Mouse (Mus musculus) embryonic facial prominence, embryonic 12.5 days (tissue): ENCODE measurements around the gene Wasf2. TPM values are rescaled to one million over a fixed set of nuclear protein-coding genes. Genes with fewer than 3 reads are reported as not detected.

ENCODE experiments used
- ATAC-seq: fragments of 200-750 bp; cut with Nextera tagmentation; 2 replicates; pipeline ENCODE4 v1.8.0; 2017; ENCODE audit not compliant: insufficient number of reproducible peaks, insufficient read depth, low FRiP score, low TSS enrichment
- H3K27ac ChIP-seq: fragments of 300-500 bp; sonication (generic); 2 replicates; pipeline ENCODE4 v1.5.1; 2016; ENCODE audit warnings: mild to moderate bottlenecking
- H3K27me3 ChIP-seq: fragments of 300-500 bp; sonication (generic); 2 replicates; pipeline ENCODE4 v1.6.1; 2016; ENCODE audit warnings: mild to moderate bottlenecking, moderate library complexity
- H3K36me3 ChIP-seq: fragments of 300-500 bp; sonication (generic); 2 replicates; pipeline ENCODE4 v1.6.1; 2016; ENCODE audit warnings: mild to moderate bottlenecking
- H3K4me1 ChIP-seq: fragments of 300-500 bp; sonication (generic); 2 replicates; pipeline ENCODE4 v1.6.1; 2016
- H3K4me2 ChIP-seq: fragments of 300-500 bp; sonication (generic); replicated peaks from 2 replicates; pipeline ENCODE4 v1.6.1; 2016; ENCODE audit warnings: mild to moderate bottlenecking, moderate library complexity
- H3K4me3 ChIP-seq: fragments of 300-500 bp; sonication (generic); 2 replicates; pipeline ENCODE4 v1.5.1; 2016; ENCODE audit warnings: mild to moderate bottlenecking
- H3K9ac ChIP-seq: fragments of 300-500 bp; sonication (generic); 2 replicates; pipeline ENCODE4 v1.6.1; 2016; ENCODE audit warnings: mild to moderate bottlenecking, moderate library complexity
- H3K9me3 ChIP-seq: fragments of 300-500 bp; sonication (generic); 2 replicates; pipeline ENCODE4 v1.6.1; 2016; ENCODE audit warnings: mild to moderate bottlenecking, moderate library complexity
- WGBS: fragments of 180-500 bp; shearing (Covaris S2); methylation state at CpG from one replicate; pipeline ENCODE4 v1.1.7; 2016; 5-methylcytosine and 5-hydroxymethylcytosine counted together
- microRNA-seq: library from miRNA; unstranded; fragments of <30 nt; microRNA quantifications from one replicate; pipeline ENCODE4, GENCODE M21; 2017
- polyA plus RNA-seq: library from polyadenylated mRNA; unstranded; fragments of >200 nt; fragmentation: Nextera tagmentation; extraction: Ambion mirVana; gene quantifications from 2 replicates; pipeline ENCODE4 v1.2.1, GENCODE M21; 2016

Gene Wasf2
- polyA plus RNA-seq, 1 experiment from 2014 or later = 88.4 TPM

- Histone ChIP-seq H3K36me3 (no peaks in the 10 kb centered on the region), H3K9me3 (no peaks in the 10 kb centered on the region), H3K27ac (no peak overlapping the region), H3K4me2 (no peak overlapping the region), H3K4me3 (no peak overlapping the region), H3K27me3 (peaks cover 86% of the 10 kb centered on the region), H3K4me1 (peaks cover 16% of the 10 kb centered on the region), H3K9ac (no peak overlapping the region)
- WGBS = 24% methylated on average over 15 of the region's 15 CpGs
- no peak for ATAC-seq
These were observed 116.8 kb downstream of the Wasf2 start for GRCm38 (mm10) chr4:133247072-133247471.

DNA sequence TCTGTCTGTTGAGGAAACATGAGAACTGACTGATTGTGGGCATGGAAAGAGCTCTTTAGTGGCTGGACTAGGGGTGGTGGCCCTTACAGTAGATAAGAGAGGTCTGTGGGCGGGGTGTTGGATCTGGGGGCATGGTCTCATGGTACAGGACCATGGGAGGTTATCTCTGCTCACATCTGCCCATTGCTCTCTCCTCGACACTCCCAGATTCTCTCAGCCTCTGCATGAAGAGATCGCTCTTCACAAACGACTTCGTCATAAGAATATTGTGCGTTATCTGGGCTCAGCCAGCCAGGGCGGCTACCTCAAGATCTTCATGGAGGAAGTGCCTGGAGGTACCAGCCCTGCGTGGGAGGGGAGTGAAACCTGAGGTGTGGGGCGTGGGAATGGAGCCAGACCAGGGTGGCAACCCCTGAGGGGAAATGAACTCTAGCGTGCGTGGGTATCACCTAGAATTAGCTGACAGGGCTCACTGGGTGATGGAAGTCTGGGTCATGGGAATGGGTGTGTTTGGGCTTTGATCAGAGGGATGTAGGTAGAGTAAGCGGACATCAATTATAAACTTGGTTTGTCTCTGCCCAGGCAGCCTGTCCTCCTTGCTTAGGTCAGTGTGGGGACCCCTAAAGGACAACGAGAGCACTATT is 117.6 kb downstream of the Wasf2 start:
- H3K27me3 ChIP-seq = peaks cover 86% of the 10 kb centered on the region
- H3K9me3 ChIP-seq = no peaks in the 10 kb centered on the region
- H3K4me1 ChIP-seq = peaks cover 16% of the 10 kb centered on the region
- ATAC-seq = no peak
- H3K4me3 ChIP-seq = no peak overlapping the region
- H3K27ac ChIP-seq = no peak overlapping the region
- no peak overlapping the region for H3K9ac ChIP-seq
- no peaks in the 10 kb centered on the region for H3K36me3 ChIP-seq
- no peak overlapping the region for H3K4me2 ChIP-seq
- WGBS = 75% methylated on average over 13 of the region's 13 CpGs

Small RNA genes within 50 kb of the gene (microRNA-seq; reads per million reads assigned to microRNA genes)
- 0.91 reads per million for gene Mir7017

Other genes starting within 250 kb of the Wasf2 start
- 69.6 and 71.3 TPM in 2 replicates for gene Stx12, start 246.0 kb upstream of the Wasf2 start, polyA plus RNA-seq
- 37.7 and 40.9 TPM in 2 replicates for gene Fam76a, start 207.9 kb upstream of the Wasf2 start, polyA plus RNA-seq
- gene Fgr, start 156.4 kb upstream of the Wasf2 start, polyA plus RNA-seq = 0.29 and 0.39 TPM in 2 replicates
- gene Ahdc1, start 119.2 kb upstream of the Wasf2 start, polyA plus RNA-seq = 12.7 and 14.6 TPM in 2 replicates
- gene Cd164l2, start 81.6 kb downstream of the Wasf2 start, polyA plus RNA-seq = 2.2 and 3.7 TPM in 2 replicates
- gene Gpr3, start 82.0 kb downstream of the Wasf2 start, polyA plus RNA-seq = 0.13 TPM in 1 of 2 replicates, not detected in the other
- gene Map3k6, start 110.3 kb downstream of the Wasf2 start, polyA plus RNA-seq = 2.6 and 2.7 TPM in 2 replicates
- 2.3 and 2.8 TPM in 2 replicates for gene Sytl1, start 132.6 kb downstream of the Wasf2 start, polyA plus RNA-seq
- 80.2 and 81.8 TPM in 2 replicates for gene Tmem222, start 147.3 kb downstream of the Wasf2 start, polyA plus RNA-seq
- 17.0 and 18.7 TPM in 2 replicates for gene Wdtc1, start 223.0 kb downstream of the Wasf2 start, polyA plus RNA-seq
- 7.6 and 7.9 TPM in 2 replicates for gene Slc9a1, start 239.2 kb downstream of the Wasf2 start, polyA plus RNA-seq